Mouse (Mus musculus) kidney, adult 11 months (tissue): Measurements from ENCODE around the gene 1700015F17Rik.

ENCODE experiments used
- DNase-seq: peaks from one replicate; pipeline ENCODE4 v3.0.0; 2022

Gene 1700015F17Rik

DNA sequence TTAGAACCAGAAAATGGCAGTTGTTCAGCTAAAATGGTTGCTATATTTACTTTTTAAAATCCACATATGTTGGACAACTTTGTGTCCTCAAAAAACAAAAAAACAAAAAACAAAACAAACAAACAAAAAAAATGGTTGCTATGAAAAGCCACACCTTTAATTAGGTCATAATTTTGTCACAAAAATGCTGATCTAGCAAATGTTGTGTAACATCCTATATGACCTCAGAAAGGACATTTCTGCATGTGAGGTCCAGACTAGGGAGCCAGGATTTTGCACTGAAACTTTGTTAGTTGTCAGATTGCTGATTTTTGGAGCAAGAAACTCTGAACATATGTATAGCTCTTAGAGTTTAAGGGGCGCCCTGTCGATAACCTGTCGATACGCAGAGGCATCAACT lies 55.9 kb downstream of the 1700015F17Rik start:
- DNase-seq = no peak

DNA sequence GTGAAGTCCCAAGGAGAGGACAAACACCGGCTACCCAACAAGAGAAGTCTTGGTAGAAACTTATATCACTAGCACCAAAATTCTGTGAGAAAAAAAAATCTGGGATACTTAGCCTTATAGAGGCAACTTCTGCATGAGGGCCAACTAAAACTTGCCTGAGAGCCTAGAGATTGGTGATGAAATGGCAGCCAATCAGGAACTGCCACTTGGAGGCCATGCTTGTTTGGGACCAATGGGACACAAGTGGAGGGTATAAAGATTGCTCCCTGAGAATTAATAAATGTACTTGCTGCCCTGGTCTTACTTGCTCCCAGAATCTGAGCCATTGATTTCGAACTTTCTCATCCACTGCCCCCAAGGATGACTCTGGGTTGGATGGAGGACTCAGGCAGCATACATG lies 57.5 kb downstream of the 1700015F17Rik start:
- no peak for DNase-seq

DNA sequence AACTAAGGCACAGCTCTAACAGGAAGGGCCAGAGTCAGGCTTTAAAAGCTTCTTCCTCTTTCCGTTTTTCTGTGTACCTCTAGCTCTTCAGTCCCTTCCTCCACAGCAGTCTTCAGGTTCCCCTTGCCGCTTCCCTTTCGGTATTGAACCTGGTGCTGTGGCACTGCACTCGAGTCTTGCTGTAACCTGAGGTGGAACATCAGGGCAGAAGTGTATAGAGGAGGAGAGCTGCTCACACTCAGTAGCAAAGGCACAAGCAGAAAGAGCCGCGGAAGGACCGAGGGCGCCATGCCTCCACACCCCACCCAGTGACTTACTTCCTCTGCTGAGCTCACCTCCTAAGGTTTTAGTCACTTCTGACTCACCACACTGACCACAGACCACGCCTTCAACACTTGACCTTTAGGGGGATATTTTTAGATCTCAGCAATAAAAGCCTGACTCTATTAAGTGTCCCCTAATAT lies 58.9 kb downstream of the 1700015F17Rik start, which contains the start of gene Cdk14:
Gene Cdk14, minus strand, starts transcription at position 321 of the 464 bp plus-strand sequence.
- DNase-seq = no peak

DNA sequence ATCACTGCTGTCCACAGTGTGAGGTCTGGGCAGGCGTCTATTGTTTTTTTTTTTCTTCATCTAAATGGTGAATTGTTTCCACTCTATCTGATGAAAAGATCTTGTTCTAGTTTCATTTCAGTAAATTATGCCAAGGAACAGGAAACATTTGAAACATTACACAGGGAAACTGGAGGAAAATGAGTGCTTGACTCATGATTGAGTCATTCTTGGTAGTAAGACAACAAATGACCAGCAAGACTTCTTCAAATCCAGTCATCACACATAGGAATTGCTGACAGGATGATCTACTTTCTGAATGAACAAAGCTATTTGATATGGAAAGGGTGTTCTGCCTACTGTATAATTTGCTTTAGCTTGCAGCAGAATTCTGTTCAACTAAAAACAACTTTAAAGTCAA lies 59.7 kb downstream of the 1700015F17Rik start:
- no peak for DNase-seq

DNA sequence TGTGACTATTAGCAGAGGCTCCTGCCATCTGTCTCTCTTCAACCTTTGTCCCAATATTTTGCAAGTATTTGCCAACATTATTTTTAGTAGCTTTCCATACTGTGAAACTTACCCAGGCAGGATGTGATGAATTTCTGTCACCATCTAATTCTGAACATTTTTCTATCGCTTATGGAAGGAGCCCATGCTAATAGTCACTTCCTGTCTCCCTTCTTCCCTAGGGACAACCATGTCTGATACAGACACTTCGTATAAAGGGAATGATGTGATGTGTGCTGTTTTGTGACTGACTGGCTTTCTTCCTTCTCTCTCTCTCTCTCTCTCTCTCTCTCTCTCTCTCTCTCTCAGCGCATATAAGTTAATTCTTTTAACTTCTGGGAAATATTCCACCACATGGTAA lies 64.1 kb downstream of the 1700015F17Rik start:
- DNase-seq = no peak

DNA sequence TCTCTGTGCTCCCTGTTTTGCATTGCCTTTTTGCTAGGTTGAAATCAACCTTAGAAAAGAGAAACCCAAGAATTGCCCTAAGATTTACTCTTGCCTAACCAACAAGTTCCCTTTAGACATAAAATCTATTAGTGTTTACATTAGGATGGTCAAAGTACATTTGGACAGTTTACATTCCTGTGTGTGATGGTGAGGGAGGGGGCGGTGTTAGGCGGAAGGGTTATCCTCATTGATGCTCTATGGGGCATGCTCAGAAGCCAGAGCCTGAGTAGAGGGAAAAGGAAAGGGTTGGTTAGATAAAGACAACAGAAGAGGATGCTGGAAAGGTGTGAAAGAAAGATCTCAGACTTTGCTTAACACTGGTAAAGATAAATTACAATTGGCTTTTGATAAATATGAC lies 67.1 kb downstream of the 1700015F17Rik start:
- no peak for DNase-seq

- no peak for DNase-seq
Measured at GRCm38 (mm10) chr5:5401986-5402385, 77.0 kb downstream of the 1700015F17Rik start.

DNA sequence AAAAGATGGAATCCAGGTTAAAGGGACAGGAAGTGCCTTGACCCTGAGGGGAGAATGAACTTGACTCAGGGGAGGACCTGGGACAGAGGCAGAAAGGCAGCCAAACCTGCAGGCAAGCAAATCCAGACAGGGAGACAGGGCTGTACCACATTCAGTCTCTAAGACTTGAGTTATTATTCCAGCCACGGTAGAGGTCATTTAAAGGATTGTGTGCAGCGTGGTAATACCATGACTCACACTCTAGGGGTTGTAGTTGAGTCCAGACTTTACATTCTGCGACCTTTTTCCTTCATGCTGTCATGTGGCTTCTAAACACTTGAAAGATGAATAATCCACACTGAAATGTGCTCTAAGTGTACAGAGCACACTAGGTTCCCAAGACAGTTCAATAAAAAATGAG lies 86.2 kb downstream of the 1700015F17Rik start:
- DNase-seq = no peak
